Mouse (Mus musculus) C2C12 (cell line): ENCODE measurements around the gene Tap1. TPM values are rescaled to one million over a fixed set of nuclear protein-coding genes. Genes with fewer than 3 reads are reported as not detected.
"Not testable (repeated sequence)": the region's sequence is repeated elsewhere in the genome, so short reads cannot be mapped to it uniquely, and the experiment has no call there.

Experiments
- H3K27me3 ChIP-seq: one replicate; pipeline ENCODE4 v1.6.1; 2011; ENCODE audit not compliant: control insufficient read depth, insufficient read depth, insufficient read length
- H3K36me3 ChIP-seq: one replicate; pipeline ENCODE4 v1.6.1; 2011; ENCODE audit not compliant: control insufficient read depth, insufficient read depth
- H3K4me3 ChIP-seq: one replicate; pipeline ENCODE4 v1.5.1; 2011; ENCODE audit warnings: mild to moderate bottlenecking, control low read depth; ENCODE audit not compliant: poor library complexity, insufficient read depth, severe bottlenecking
- H3K79me2 ChIP-seq: one replicate; pipeline ENCODE4 v1.6.1; 2011; ENCODE audit not compliant: control insufficient read depth, insufficient read depth
- H3K79me3 ChIP-seq: one replicate; pipeline ENCODE4 v1.6.1; 2011; ENCODE audit warnings: low read depth, control low read depth
- H3ac ChIP-seq: one replicate; pipeline ENCODE3; 2011; ENCODE audit warnings: low read depth; ENCODE audit not compliant: control insufficient read depth, insufficient read length
- CEBPB ChIP-seq: IDR thresholded peaks from one replicate; pipeline ENCODE4 v1.6.1; 2011; ENCODE audit warnings: low read depth, mild to moderate bottlenecking, control low read depth, moderate library complexity
- CTCF ChIP-seq: IDR thresholded peaks from one replicate; pipeline ENCODE4 v1.5.1; 2011; ENCODE audit not compliant: control insufficient read depth, insufficient read depth, insufficient read length
- FOSL1 ChIP-seq: IDR thresholded peaks from one replicate; pipeline ENCODE4 v1.8.0; 2011; ENCODE audit warnings: mild to moderate bottlenecking, low read length; ENCODE audit not compliant: poor library complexity, insufficient read depth, severe bottlenecking
- MAX ChIP-seq: IDR thresholded peaks from one replicate; pipeline ENCODE4 v1.6.1; 2011; ENCODE audit warnings: mild to moderate bottlenecking, control low read depth
- MYOD1 ChIP-seq: IDR thresholded peaks from one replicate; pipeline ENCODE4 v1.6.1; 2011; ENCODE audit warnings: low read depth; ENCODE audit not compliant: control insufficient read depth, insufficient read length
- MYOG ChIP-seq: IDR thresholded peaks from one replicate; pipeline ENCODE4 v1.6.1; 2011; ENCODE audit not compliant: control insufficient read depth, insufficient read length; ENCODE audit errors: extremely low read depth
- USF1 ChIP-seq: IDR thresholded peaks from one replicate; pipeline ENCODE4 v1.6.1; 2011; ENCODE audit warnings: low read depth, mild to moderate bottlenecking, control low read depth, moderate library complexity
- polyA plus RNA-seq: library from polyadenylated mRNA; unstranded; fragments of >200 nt; fragmentation: generic; extraction: Trizol; gene quantifications from one replicate; pipeline ENCODE4 v1.2.1, GENCODE M21; 2012; ENCODE audit warnings: missing spikeins

Tap1 gene
- polyA plus RNA-seq, 1 experiment, result 0.30 TPM

DNA sequence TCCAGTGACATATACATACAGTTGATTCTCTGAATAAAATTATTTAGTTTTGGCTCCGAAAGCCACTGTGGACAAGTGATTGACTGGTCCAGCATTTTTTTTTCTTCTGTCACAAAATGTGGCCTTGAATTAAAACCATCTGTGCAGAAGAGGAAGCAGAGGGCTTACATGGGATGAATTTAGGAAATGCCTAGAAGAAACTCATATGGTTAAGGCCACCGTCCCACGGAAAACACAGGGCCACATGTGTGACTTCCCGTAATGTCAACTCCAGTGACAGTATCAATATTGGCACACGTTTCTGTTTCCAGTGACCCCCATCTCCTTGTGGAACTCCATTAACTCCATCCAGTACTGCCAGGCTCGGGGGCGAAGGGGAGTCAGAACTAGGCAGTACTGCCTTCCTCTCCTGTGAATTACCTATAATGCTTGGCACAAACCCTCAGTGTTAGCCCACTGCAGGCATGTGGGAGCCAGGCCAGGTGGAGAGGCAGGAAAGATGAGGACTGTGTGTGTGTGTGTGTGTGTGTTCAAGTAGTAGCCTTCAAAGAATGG, 44.8 kb upstream of the Tap1 start:
- Histone ChIP-seq H3K27me3 (peaks cover 48% of the 10 kb centered on the region), H3ac (no peak overlapping the region), H3K36me3 (no peaks in the 10 kb centered on the region), H3K4me3 (no peak overlapping the region), H3K79me2 (no peaks in the 10 kb centered on the region), H3K79me3 (no peaks in the 10 kb centered on the region)
- TF ChIP-seq MYOD1 (no peak), CEBPB (no peak), USF1 (no peak), CTCF (no peak), FOSL1 (no peak), MYOG (no peak), MAX (no peak)

DNA sequence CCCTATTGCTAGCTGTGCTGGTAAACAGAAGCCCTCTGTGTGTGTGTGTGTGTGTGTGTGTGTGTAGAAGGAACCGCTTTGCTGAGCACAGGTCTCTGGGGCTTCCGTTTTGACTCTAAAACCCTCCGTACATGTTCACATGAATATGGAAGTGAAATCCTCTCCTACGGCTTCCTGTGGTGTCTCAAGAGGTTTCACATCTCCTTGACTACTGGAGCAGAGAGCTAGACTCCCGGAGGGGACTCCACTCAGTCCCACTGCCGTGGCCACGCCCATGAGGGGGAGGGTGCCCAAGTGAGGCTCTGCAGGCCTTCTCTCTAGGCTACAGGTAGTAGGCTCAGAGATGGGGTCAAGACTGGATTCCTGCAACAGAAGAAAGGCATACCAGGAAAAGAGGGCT, 44.3 kb upstream of the Tap1 start, which contains the start of gene H2-DMb2:
Gene H2-DMb2, plus strand, starts transcription at position 275 of the 400 bp plus-strand sequence.
- TF ChIP-seq MYOG (no peak), FOSL1 (no peak), CTCF (no peak), USF1 (no peak), CEBPB (no peak), MAX (no peak), MYOD1 (no peak)
- Histone ChIP-seq H3K79me3 (no peaks in the 10 kb centered on the region), H3ac (no peak within 1 kb of the TSS), H3K79me2 (no peaks in the 10 kb centered on the region), H3K36me3 (no peaks in the 10 kb centered on the region), H3K4me3 (no peak within 1 kb of the TSS), H3K27me3 (peaks cover 50% of the 10 kb centered on the region)

DNA sequence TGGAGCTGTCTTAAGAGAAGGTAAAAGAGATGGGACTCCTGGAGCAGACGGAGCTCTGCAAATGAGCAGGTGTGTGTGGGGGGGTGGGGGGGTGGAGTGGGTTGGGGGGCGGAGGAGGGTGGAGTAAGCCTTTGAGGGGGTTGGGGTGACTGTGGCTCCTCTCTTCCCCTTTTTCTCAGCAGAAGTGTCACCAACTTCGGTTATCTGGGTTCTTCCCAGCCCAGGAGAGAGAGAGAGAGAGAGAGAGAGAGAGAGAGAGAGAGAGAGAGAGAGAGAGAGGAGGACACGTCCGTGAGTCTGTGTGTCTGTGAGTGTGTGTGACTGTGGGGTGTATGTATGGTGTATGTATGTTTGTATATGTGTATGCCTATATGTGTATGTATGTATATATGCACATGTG, 43.9 kb upstream of the Tap1 start:
- Histone ChIP-seq H3K4me3 (no peak overlapping the region), H3K36me3 (no peaks in the 10 kb centered on the region), H3K27me3 (peaks cover 50% of the 10 kb centered on the region), H3K79me2 (no peaks in the 10 kb centered on the region), H3K79me3 (no peaks in the 10 kb centered on the region), H3ac (no peak overlapping the region)
- TF ChIP-seq USF1, result no peak
- no peak for TF ChIP-seq MYOD1
- no peak for TF ChIP-seq FOSL1
- no peak for TF ChIP-seq MYOG
- TF ChIP-seq CEBPB, result no peak
- TF ChIP-seq CTCF, result no peak
- no peak for TF ChIP-seq MAX

- not testable (repeated sequence) for H3K79me3 ChIP-seq, H3K4me3 ChIP-seq, H3K79me2 ChIP-seq, H3K36me3 ChIP-seq, H3ac ChIP-seq
- H3K27me3 ChIP-seq, result peaks cover 47% of the 10 kb centered on the region
These were observed 43.1 kb upstream of the Tap1 start for GRCm38 (mm10) chr17:34144221-34144620.

DNA sequence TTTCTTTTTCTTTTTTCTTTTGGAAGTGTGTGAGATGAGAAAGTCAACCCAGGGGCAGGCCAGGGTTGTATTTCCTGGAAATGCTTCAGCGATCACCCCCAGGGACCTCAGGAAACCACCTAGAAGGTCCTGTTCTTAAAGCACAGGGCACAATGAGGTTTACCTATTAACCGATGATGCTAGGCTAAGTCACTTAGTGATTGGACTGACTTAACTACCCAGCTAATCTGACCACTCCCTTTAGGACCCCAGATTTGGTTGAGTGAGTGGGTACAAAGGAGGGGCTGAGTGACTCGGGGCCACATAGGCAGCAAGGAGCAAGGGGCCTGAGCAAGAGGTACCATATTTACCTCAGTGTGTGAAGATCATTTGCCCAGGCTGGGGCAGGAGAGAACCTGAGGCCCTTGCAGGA, 42.4 kb upstream of the Tap1 start:
- no peaks in the 10 kb centered on the region for H3K79me3 ChIP-seq
- no peaks in the 10 kb centered on the region for H3K79me2 ChIP-seq
- H3ac ChIP-seq, result no peak overlapping the region
- no peak overlapping the region for H3K4me3 ChIP-seq
- H3K27me3 ChIP-seq, result peaks cover 47% of the 10 kb centered on the region
- no peaks in the 10 kb centered on the region for H3K36me3 ChIP-seq
- TF ChIP-seq MYOG (no peak), CTCF (no peak), CEBPB (no peak), MYOD1 (no peak)

- Histone ChIP-seq H3K27me3 (peaks cover 7% of the 10 kb centered on the region), H3K4me3 (no peak within 1 kb of the TSS), H3ac (no peak within 1 kb of the TSS), H3K79me2 (no peaks in the 10 kb centered on the region), H3K36me3 (no peaks in the 10 kb centered on the region), H3K79me3 (no peaks in the 10 kb centered on the region)
- no peak for TF ChIP-seq CTCF
- TF ChIP-seq CEBPB, result no peak
- no peak for TF ChIP-seq MYOD1
- no peak for TF ChIP-seq FOSL1
- no peak for TF ChIP-seq MAX
- no peak for TF ChIP-seq MYOG
- no peak for TF ChIP-seq USF1
These were observed 34.4 kb upstream of the Tap1 start, which contains the start of gene H2-DMb1 for GRCm38 (mm10) chr17:34152923-34153322. Gene H2-DMb1, plus strand, starts transcription at chr17:34153072.
